Mouse (Mus musculus): Measurements from ENCODE around the gene Mydgf.

- TF ChIP-seq POLR2A (IDR thresholded peaks at IDR 0.05; ENCODE audit: low read depth, low read length) (no peak), CTCF (IDR thresholded peaks at IDR 0.05; ENCODE audit: extremely low read depth, insufficient read length, insufficient replicate concordance, low read depth, low read length) (peak; percentile 89; the same call in 1 of the 2 replicates)
Measured at GRCm38 (mm10) chr17:56131814-56132213, 51.9 kb downstream of the Mydgf start.
